Mouse (Mus musculus): ENCODE data around the gene Slamf9. TPM values are rescaled to one million over a fixed set of nuclear protein-coding genes. Genes with fewer than 3 reads are reported as not detected.

The Slamf9 gene
- total and polyA plus RNA-seq, 2 experiments from 2014 or later: 0.20 to 0.38 TPM

- peaks cover 11% of the 10 kb centered on the region for H3K36me3 ChIP-seq (ENCODE audit: insufficient read depth, low read length)
- peak within 1 kb of the TSS; percentile 52 for H3K4me2 ChIP-seq (ENCODE audit: low read depth, low read length, poor library complexity, severe bottlenecking)
- peaks cover 5% of the 10 kb centered on the region; the same call in 1 of the 2 replicates for H3K4me1 ChIP-seq (ENCODE audit: insufficient read depth, low read length)
- ATAC-seq (ENCODE audit: low FRiP score): peak; percentile 17
- peak within 1 kb of the TSS; percentile 39 for H3K4me3 ChIP-seq (ENCODE audit: low read depth, low read length)
- H3K27ac ChIP-seq (ENCODE audit: low read depth, low read length): peak within 1 kb of the TSS; percentile 43; the same call in 1 of the 2 replicates
- peak; percentile 51 for DNase-seq (ENCODE audit: low spot score)
- H3K9ac ChIP-seq (replicated peaks; ENCODE audit: low read length, poor library complexity, severe bottlenecking): peak within 1 kb of the TSS; percentile 51
- no peaks in the 10 kb centered on the region for H3K9me3 ChIP-seq (ENCODE audit: low read length)
- H3K27me3 ChIP-seq (ENCODE audit: insufficient read depth, low read length): peaks cover 12% of the 10 kb centered on the region; the same call in 1 of the 2 replicates
- TF ChIP-seq CTCF (IDR thresholded peaks at IDR 0.05): peak; percentile 48
- 4% methylated on average over 30 of the region's 30 CpGs for WGBS
Measured at GRCm38 (mm10) chr1:172499765-172500441, 24.7 kb downstream of the Slamf9 start, which contains the start of gene Tagln2. TSS of gene Tagln2 (plus strand) at chr1:172500047.

GRCm38 (mm10) chr1:172500451-172501370 lies 25.6 kb downstream of the Slamf9 start:
- Histone ChIP-seq H3K4me1 (ENCODE audit: insufficient read depth, low read length) (peaks cover 5% of the 10 kb centered on the region; the same call in 1 of the 2 replicates), H3K27ac (ENCODE audit: low read depth, low read length) (peak overlapping the region; percentile 43; the same call in 1 of the 2 replicates), H3K9ac (replicated peaks; ENCODE audit: low read length, poor library complexity, severe bottlenecking) (peak overlapping the region; percentile 51), H3K4me2 (ENCODE audit: low read depth, low read length, poor library complexity, severe bottlenecking) (peak overlapping the region; percentile 52), H3K27me3 (ENCODE audit: insufficient read depth, low read length) (peaks cover 12% of the 10 kb centered on the region; the same call in 1 of the 2 replicates), H3K4me3 (ENCODE audit: low read depth, low read length) (peak overlapping the region; percentile 39), H3K9me3 (ENCODE audit: low read length) (no peaks in the 10 kb centered on the region), H3K36me3 (ENCODE audit: insufficient read depth, low read length) (peaks cover 11% of the 10 kb centered on the region)
- WGBS: 3% methylated on average over 55 of the region's 56 CpGs
- ATAC-seq (ENCODE audit: low FRiP score): peak; percentile 5; the same call in 1 of the 2 replicates
- no peak for DNase-seq (ENCODE audit: low spot score)
- no peak for TF ChIP-seq CTCF (IDR thresholded peaks at IDR 0.05)

DNA sequence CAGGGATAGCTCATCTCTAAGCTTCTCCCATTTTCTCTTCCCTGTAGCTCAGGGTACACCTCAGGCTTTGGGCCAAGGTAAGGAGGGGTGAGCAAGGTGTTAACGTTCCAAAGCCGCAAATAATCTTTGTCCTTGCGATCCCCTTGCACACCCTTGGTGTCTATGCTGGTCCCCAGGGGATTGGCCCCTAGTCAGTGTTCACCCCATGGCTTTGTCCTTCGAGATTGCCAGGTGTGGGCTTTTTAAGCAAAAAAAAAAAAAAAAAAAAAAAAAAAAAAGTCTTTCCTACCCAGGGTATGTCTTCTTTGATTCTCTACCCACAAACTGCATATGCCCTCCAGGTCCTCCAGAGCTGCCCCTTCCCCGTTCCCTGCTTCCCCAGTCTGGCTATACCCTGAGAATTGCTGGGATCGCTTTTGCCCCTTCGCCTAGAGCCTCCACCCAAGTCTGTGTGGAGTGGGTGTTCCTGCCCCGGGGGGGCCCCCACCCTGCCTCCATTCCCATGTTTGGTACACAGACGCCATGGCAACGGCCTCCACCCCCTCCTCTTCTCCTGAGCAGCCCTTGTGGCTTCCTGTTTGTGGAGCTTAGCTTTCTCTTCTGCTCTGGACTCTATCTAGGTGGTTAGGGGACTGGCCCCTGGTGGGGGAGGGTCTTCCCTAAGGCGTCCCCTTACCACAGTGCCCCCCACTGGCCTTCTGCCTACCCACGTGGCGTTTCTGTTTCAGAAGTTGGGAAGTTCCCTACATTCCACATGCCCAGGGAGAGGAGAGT lies 26.4 kb downstream of the Slamf9 start:
- Histone ChIP-seq H3K9ac (replicated peaks; ENCODE audit: low read length, poor library complexity, severe bottlenecking) (no peak overlapping the region), H3K4me2 (ENCODE audit: low read depth, low read length, poor library complexity, severe bottlenecking) (peak overlapping the region; percentile 52), H3K36me3 (ENCODE audit: insufficient read depth, low read length) (peaks cover 3% of the 10 kb centered on the region; the same call in 1 of the 2 replicates), H3K27ac (ENCODE audit: low read depth, low read length) (no peak overlapping the region), H3K9me3 (ENCODE audit: low read length) (no peaks in the 10 kb centered on the region), H3K4me3 (ENCODE audit: low read depth, low read length) (peak overlapping the region; percentile 39; the same call in 1 of the 2 replicates), H3K4me1 (ENCODE audit: insufficient read depth, low read length) (peaks cover 5% of the 10 kb centered on the region; the same call in 1 of the 2 replicates), H3K27me3 (ENCODE audit: insufficient read depth, low read length) (peaks cover 12% of the 10 kb centered on the region; the same call in 1 of the 2 replicates)
- peak; percentile 17 for TF ChIP-seq CTCF (IDR thresholded peaks at IDR 0.05)
- 0 out of 2 replicates have a peak, but pooled peaks have one; percentile 9 for ATAC-seq (ENCODE audit: low FRiP score)
- DNase-seq (ENCODE audit: low spot score): no peak
- WGBS: 37% methylated on average over 13 of the region's 13 CpGs

GRCm38 (mm10) chr1:172502145-172503110 lies 27.3 kb downstream of the Slamf9 start:
- DNase-seq (ENCODE audit: low spot score): no peak
- no peaks in the 10 kb centered on the region for H3K9me3 ChIP-seq (ENCODE audit: low read length)
- peaks cover 5% of the 10 kb centered on the region; the same call in 1 of the 2 replicates for H3K4me1 ChIP-seq (ENCODE audit: insufficient read depth, low read length)
- H3K27me3 ChIP-seq (ENCODE audit: insufficient read depth, low read length): peaks cover 12% of the 10 kb centered on the region; the same call in 1 of the 2 replicates
- H3K4me3 ChIP-seq (ENCODE audit: low read depth, low read length): no peak overlapping the region
- no peak for TF ChIP-seq CTCF (IDR thresholded peaks at IDR 0.05)
- no peaks in the 10 kb centered on the region for H3K36me3 ChIP-seq (ENCODE audit: insufficient read depth, low read length)
- no peak overlapping the region for H3K9ac ChIP-seq (replicated peaks; ENCODE audit: low read length, poor library complexity, severe bottlenecking)
- peak overlapping the region; percentile 20; the same call in 1 of the 2 replicates for H3K4me2 ChIP-seq (ENCODE audit: low read depth, low read length, poor library complexity, severe bottlenecking)
- WGBS: 48% methylated on average over 12 of the region's 13 CpGs
- no peak overlapping the region; the same call in 1 of the 2 replicates for H3K27ac ChIP-seq (ENCODE audit: low read depth, low read length)
- no peak for ATAC-seq (ENCODE audit: low FRiP score)
